Mouse (Mus musculus) lung, embryonic 16.5 days (tissue): ENCODE results near the gene Tex44. TPM values are rescaled to one million over a fixed set of nuclear protein-coding genes. Genes with fewer than 3 reads are reported as not detected.
A peak's percentile ranks its signal among the peaks of the same experiment; 100 is the strongest.

Experiments
- ATAC-seq: fragments of 200-750 bp; cut with Nextera tagmentation; 2 replicates; pipeline ENCODE4 v1.8.0; 2017; ENCODE audit warnings: low read depth, mild to moderate bottlenecking, moderate library complexity
- H3K27ac ChIP-seq: fragments of 300-500 bp; sonication (generic); 2 replicates; pipeline ENCODE4 v1.5.1; 2014; ENCODE audit warnings: mild to moderate bottlenecking, control low read depth, low read length
- H3K27me3 ChIP-seq: fragments of 300-500 bp; sonication (generic); 2 replicates; pipeline ENCODE4 v1.6.1; 2014; ENCODE audit warnings: low read depth, low read length, mixed read lengths; ENCODE audit not compliant: control insufficient read depth, insufficient read depth
- H3K36me3 ChIP-seq: fragments of 300-500 bp; sonication (generic); 2 replicates; pipeline ENCODE4 v1.6.1; 2014; ENCODE audit warnings: low read length; ENCODE audit not compliant: control insufficient read depth, insufficient read depth
- H3K4me1 ChIP-seq: fragments of 300-500 bp; sonication (generic); replicated peaks from 2 replicates; pipeline ENCODE4 v1.6.1; 2014; ENCODE audit warnings: low read length, mixed read lengths; ENCODE audit not compliant: control insufficient read depth, insufficient read depth
- H3K4me2 ChIP-seq: fragments of 300-500 bp; sonication (generic); 2 replicates; pipeline ENCODE4 v1.6.1; 2014; ENCODE audit warnings: low read depth, low read length, control low read depth
- H3K4me3 ChIP-seq: fragments of 300-500 bp; sonication (generic); 2 replicates; pipeline ENCODE4 v1.5.1; 2014; ENCODE audit warnings: mild to moderate bottlenecking, low read length, control low read depth
- H3K9ac ChIP-seq: fragments of 300-500 bp; sonication (generic); 2 replicates; pipeline ENCODE4 v1.6.1; 2014; ENCODE audit warnings: low read length, control low read depth
- H3K9me3 ChIP-seq: fragments of 300-500 bp; sonication (generic); 2 replicates; pipeline ENCODE4 v1.6.1; 2016; ENCODE audit warnings: low read length; ENCODE audit not compliant: control insufficient read depth
- WGBS: fragments of 180-500 bp; shearing (Covaris S2); extraction: QIAGEN DNeasy Blood & Tissue Kit; methylation state at CpG from one replicate; pipeline ENCODE4 v1.1.7; 2014; 5-methylcytosine and 5-hydroxymethylcytosine counted together
- polyA plus RNA-seq: library from polyadenylated mRNA; unstranded; fragments of >200 nt; fragmentation: Nextera tagmentation; extraction: Ambion mirVana; gene quantifications from 2 replicates; pipeline ENCODE4 v1.2.1, GENCODE M21; 2015

Gene Tex44
- polyA plus RNA-seq, 1 experiment from 2014 or later: not detected

DNA sequence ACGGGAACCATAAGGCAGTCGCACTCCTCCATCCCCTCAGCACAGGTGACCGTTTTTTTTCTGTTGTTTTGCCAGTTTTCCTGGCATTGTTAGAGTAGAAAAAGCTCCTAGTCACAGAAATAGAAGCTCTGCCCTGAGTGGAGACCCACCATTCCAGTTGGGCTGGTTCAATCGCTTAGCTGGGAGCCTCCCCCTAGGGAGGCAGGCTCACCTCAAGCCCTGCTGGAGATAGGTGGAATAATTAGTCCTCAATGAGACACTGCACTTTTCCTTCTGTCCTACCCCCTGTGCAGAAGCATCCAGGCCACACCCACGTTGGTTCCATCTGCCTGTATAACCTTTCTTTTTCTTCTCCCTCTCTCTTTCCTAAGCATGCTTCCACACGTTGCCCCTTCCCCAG is 23.8 kb downstream of the Tex44 start:
- H3K9ac ChIP-seq: no peak overlapping the region
- H3K4me2 ChIP-seq: peak overlapping the region; percentile 17; the same call in 1 of the 2 replicates
- H3K4me1 ChIP-seq: peaks cover 13% of the 10 kb centered on the region
- H3K27ac ChIP-seq: peak overlapping the region; percentile 97; the same call in 1 of the 2 replicates
- no peaks in the 10 kb centered on the region for H3K9me3 ChIP-seq
- no peak overlapping the region for H3K4me3 ChIP-seq
- no peaks in the 10 kb centered on the region for H3K27me3 ChIP-seq
- peak; percentile 42; the same call in 1 of the 2 replicates for ATAC-seq
- H3K36me3 ChIP-seq: no peaks in the 10 kb centered on the region
- WGBS: 33% methylated on average over 6 of the region's 6 CpGs

DNA sequence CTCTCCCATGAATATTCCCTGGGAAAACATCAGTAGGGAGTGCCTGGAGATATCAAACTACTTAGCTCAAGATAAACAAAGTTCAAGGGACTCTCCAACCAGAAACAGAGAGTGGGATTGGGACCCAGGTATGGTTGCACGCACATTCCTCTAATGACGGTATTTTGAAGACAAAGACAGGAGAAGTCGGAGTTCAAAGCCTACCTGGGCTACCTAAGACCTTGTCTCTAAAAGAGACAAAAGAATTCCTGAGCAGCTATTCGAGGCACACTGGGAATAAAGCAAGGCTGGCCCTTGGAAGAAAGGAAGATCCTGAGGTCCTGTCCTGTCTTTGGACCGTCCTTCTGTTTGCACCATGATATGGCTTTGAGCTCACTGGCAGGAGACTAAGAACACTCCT is 26.6 kb downstream of the Tex44 start:
- Histone ChIP-seq H3K27me3 (no peaks in the 10 kb centered on the region), H3K27ac (no peak overlapping the region), H3K9ac (no peak overlapping the region), H3K4me2 (no peak overlapping the region), H3K4me3 (no peak overlapping the region), H3K4me1 (peaks cover 13% of the 10 kb centered on the region), H3K36me3 (no peaks in the 10 kb centered on the region), H3K9me3 (no peaks in the 10 kb centered on the region)
- 47% methylated on average over 5 of the region's 5 CpGs for WGBS
- no peak for ATAC-seq

DNA sequence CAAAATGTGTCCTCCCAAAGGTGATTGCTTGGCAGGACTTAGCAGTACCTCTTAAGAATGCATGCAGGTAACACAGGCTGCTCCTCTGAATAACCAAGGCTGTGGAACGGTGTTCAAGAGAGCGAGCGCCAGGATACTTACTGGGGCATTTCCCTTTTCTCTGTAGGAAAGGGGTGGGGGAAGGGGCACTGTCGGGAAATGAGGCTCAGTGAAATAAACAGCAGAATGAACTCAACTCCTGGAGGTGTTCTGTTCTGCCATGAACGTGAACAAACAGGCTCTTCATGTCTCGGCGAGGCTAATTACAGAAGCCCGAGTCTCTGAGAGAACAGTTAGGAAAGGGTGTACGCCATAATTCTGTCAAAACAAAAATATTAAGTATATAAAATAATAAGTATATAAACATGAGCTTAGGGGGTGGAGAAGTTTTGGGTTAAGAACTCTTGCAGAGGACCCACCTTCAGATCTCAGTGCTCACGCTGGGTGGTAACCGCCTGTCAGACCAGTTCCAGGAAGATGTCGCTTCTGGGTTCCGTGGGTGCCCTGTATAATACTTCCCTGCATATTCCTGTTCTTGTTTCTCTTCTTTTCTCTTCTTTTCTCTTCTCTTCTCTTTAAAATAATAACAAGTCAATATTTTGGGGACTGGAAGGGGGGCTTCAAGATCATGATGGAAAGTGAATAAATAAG is 30.9 kb downstream of the Tex44 start:
- H3K27me3 ChIP-seq: no peaks in the 10 kb centered on the region
- no peak overlapping the region for H3K4me3 ChIP-seq
- ATAC-seq: no peak
- H3K27ac ChIP-seq: no peak overlapping the region
- no peak overlapping the region for H3K9ac ChIP-seq
- H3K4me1 ChIP-seq: peaks cover 5% of the 10 kb centered on the region; the same call in 1 of the 2 replicates
- no peaks in the 10 kb centered on the region for H3K9me3 ChIP-seq
- no peaks in the 10 kb centered on the region for H3K36me3 ChIP-seq
- 49% methylated on average over 13 of the region's 13 CpGs for WGBS
- H3K4me2 ChIP-seq: no peak overlapping the region

DNA sequence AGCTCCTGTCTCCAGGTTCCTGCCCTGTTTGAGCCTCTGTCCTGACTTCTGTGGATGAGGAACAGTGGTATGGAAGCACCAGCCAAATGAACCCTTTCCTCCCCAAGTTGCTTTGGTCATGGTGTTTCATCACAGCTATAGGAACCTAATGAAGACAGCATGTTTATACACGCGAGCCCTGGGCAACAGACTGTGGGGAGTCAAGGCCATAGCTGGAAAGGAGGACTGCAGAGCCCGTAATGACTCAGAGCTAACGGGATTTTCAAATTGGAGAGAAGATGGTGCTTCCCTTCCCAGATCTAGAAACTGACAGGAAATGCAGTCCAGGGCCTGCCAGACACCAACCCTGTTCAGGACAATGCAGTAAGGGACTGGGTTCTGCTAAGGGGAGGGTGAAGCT is 33.2 kb downstream of the Tex44 start:
- Histone ChIP-seq H3K4me2 (no peak overlapping the region), H3K9me3 (no peaks in the 10 kb centered on the region), H3K36me3 (no peaks in the 10 kb centered on the region), H3K27me3 (no peaks in the 10 kb centered on the region), H3K9ac (no peak overlapping the region), H3K4me1 (peaks cover 7% of the 10 kb centered on the region), H3K4me3 (no peak overlapping the region), H3K27ac (no peak overlapping the region)
- WGBS: 79% methylated on average over 4 of the region's 4 CpGs
- no peak for ATAC-seq

DNA sequence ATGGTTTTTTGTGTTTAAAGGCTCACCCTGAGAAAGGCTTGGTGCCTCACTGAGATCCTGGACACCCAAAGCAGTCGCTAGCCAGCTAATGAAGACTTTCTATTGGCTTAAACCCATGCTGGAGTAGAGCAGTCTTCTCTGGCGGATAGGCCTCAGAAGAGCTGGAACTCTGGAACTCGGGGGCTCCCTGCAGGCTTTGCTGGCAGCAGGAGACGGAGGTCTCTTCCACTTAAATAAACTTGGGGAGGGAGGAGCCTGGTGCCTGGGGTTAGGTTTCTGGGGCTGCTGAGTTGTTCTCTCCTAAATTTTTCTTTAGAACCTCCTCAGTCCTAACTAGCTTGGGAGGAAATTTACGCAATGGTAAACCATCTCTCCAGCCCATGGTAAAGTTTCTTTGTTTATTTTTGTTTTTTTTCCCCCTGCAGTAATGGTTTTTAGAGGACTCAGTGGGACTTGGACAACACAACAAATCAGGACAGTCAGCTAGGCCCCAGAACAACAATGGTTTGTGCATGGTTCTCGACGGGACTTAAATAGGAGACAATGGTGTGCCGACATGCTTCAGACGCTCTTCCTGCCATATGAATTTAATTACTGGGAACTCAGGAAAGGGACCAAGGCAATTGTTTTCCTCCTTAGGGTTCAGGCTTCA is 38.2 kb downstream of the Tex44 start:
- WGBS: 52% methylated on average over 9 of the region's 9 CpGs
- peak; percentile 61 for ATAC-seq
- peaks cover 7% of the 10 kb centered on the region; the same call in 1 of the 2 replicates for H3K4me1 ChIP-seq
- H3K36me3 ChIP-seq: no peaks in the 10 kb centered on the region
- H3K4me2 ChIP-seq: no peak overlapping the region
- H3K9ac ChIP-seq: peak overlapping the region; percentile 29; the same call in 1 of the 2 replicates
- no peaks in the 10 kb centered on the region for H3K9me3 ChIP-seq
- H3K27me3 ChIP-seq: no peaks in the 10 kb centered on the region
- peak overlapping the region; percentile 88 for H3K27ac ChIP-seq
- no peak overlapping the region for H3K4me3 ChIP-seq

DNA sequence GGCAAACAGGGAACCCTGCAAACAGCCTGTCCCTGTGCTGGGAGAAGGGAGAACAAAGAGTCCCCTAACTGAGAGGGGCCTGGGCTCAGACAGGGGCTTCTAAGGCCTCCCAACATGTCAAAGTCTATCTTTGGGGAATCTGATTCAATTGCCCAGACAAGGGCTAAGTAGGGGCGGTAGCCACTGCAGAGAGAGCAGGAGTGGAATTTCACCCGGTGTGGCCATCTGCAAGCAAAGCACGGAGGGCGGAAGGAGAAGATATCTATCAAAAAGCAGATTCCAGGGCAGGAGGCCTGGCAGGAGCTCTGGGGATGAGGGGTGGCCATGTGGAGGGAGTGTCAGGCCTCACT is 38.7 kb downstream of the Tex44 start:
- H3K4me3 ChIP-seq: no peak overlapping the region
- peaks cover 8% of the 10 kb centered on the region for H3K4me1 ChIP-seq
- H3K9me3 ChIP-seq: no peaks in the 10 kb centered on the region
- H3K27me3 ChIP-seq: no peaks in the 10 kb centered on the region
- H3K9ac ChIP-seq: peak overlapping the region; percentile 29; the same call in 1 of the 2 replicates
- 34% methylated on average over 4 of the region's 4 CpGs for WGBS
- no peaks in the 10 kb centered on the region for H3K36me3 ChIP-seq
- H3K27ac ChIP-seq: peak overlapping the region; percentile 88
- no peak overlapping the region for H3K4me2 ChIP-seq
- 0 out of 2 replicates have a peak, but pooled peaks have one; percentile 23 for ATAC-seq

DNA sequence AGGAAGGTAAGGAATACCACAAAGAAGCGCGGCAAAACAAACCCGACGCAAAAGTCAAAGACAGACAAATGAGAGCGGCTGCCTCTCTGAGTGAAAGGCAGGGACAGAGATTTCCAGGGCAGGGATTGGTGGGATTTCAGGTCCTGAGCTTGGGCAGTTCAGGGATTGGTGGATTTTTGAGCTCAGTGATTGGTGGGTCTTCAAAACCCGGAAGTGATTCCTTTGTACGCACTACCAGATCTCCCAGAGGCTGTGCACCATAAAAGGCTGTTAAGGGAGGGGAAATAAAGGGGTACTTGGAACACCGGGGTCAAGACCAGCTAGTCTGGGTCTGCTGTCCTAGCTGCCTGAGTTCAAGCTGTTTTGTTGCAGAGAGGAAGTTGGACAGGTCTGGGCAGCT is 41.3 kb downstream of the Tex44 start:
- WGBS: 89% methylated on average over 8 of the region's 8 CpGs
- Histone ChIP-seq H3K27ac (no peak overlapping the region), H3K36me3 (no peaks in the 10 kb centered on the region), H3K4me3 (no peak overlapping the region), H3K4me2 (no peak overlapping the region), H3K27me3 (no peaks in the 10 kb centered on the region), H3K4me1 (peaks cover 33% of the 10 kb centered on the region), H3K9me3 (no peaks in the 10 kb centered on the region), H3K9ac (no peak overlapping the region)
- ATAC-seq: no peak

DNA sequence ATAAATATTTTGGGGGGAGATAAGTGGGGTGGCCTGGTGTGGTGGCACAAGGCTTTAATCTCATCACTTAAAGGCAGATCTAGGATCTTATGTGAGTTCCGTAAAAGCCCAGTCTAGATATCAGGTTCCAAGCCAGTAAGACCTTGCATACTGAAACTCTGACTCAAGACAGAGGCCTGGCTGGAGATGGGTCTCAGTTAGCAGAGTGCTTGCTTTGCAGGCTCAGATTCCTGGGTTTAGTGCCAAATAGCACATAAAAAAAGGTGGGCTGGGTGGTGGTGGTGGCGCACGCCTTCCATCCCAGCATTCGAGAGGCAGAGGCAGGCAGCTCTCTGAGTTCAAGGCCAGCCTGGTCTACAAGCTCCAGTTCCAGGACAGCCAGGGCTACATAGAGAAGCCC is 43.7 kb downstream of the Tex44 start:
- Histone ChIP-seq H3K4me2 (no peak overlapping the region), H3K9ac (no peak overlapping the region; the same call in 1 of the 2 replicates), H3K4me1 (peaks cover 34% of the 10 kb centered on the region), H3K4me3 (no peak overlapping the region), H3K36me3 (no peaks in the 10 kb centered on the region), H3K27ac (peak overlapping the region; percentile 98), H3K27me3 (no peaks in the 10 kb centered on the region), H3K9me3 (no peaks in the 10 kb centered on the region)
- ATAC-seq: no peak
- WGBS: 93% methylated on average over 4 of the region's 4 CpGs

DNA sequence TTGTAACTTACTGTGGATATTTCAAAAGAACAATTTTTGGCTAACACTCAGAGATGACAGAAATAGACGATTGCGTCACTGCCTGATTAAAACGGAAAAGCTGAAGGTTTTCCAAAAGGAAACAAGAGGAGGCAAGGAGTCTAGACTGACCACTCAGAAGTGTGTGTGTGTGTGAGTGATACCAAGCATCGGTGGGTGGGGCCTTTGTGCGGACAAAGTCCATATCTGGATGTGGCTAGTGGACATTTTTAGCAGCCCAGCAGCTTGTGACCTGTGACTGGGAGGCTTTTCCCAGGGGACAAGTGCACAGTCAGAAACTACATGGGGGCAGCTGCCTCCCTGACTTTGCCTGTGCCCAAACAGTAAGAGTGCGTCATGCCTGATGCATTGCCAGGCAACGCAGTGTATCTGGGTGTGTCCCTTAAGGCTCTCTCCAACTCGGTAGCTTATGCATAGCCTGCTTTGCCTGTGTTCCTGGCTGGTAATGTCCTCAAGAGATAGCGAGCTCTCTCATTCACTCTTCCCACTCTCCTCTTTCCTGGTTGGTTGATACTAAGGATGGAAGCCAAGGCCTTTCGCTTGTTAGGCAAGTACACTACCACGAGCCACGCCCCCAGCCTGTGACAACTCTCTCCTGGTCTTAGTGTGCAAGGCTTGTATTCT is 44.5 kb downstream of the Tex44 start:
- H3K27me3 ChIP-seq: no peaks in the 10 kb centered on the region
- peak overlapping the region; percentile 42 for H3K9ac ChIP-seq
- peak overlapping the region; percentile 33; the same call in 1 of the 2 replicates for H3K4me2 ChIP-seq
- 36% methylated on average over 12 of the region's 12 CpGs for WGBS
- peak; percentile 83 for ATAC-seq
- H3K9me3 ChIP-seq: no peaks in the 10 kb centered on the region
- peak overlapping the region; percentile 98 for H3K27ac ChIP-seq
- no peak overlapping the region for H3K4me3 ChIP-seq
- peaks cover 34% of the 10 kb centered on the region for H3K4me1 ChIP-seq
- H3K36me3 ChIP-seq: no peaks in the 10 kb centered on the region
